Mouse (Mus musculus): ENCODE results near the gene Clk1.

DNA sequence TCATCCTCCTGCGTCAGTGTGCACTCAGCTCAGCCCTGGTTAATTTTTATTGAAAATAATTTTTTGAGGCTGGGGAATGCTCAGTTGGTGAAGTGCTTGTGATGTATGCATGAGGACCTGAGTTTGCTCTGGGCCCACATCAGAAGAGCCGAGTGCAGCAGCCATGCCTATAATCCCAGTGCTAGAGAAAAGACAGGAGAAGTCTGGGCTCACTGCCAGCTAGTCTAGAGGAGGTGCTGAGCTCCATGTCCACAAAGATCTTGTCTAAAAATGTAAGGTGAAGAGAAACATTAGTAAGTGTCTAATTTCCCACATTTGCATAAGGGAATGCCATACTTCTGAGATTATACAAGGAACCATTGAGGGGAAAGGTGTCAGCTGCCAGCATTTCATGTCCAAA is 35.0 kb upstream of the Clk1 start:
- no peak for TF ChIP-seq HCFC1 (IDR thresholded peaks at IDR 0.05; ENCODE audit: borderline replicate concordance, insufficient read depth, low read length)
- TF ChIP-seq ZC3H11A (IDR thresholded peaks at IDR 0.05; ENCODE audit: borderline replicate concordance, low read depth, low read length): no peak
- no peak for TF ChIP-seq MAFK (IDR thresholded peaks at IDR 0.05; ENCODE audit: insufficient read depth, low read depth, low read length)
- TF ChIP-seq ZNF384 (IDR thresholded peaks at IDR 0.05; ENCODE audit: low read depth, low read length): no peak
- TF ChIP-seq CHD2 (IDR thresholded peaks at IDR 0.05; ENCODE audit: low read depth, low read length): no peak
